Mouse (Mus musculus) layer of hippocampus, adult 2 months (tissue): ENCODE measurements around the gene Irx6. TPM values are rescaled to one million over a fixed set of nuclear protein-coding genes. Genes with fewer than 3 reads are reported as not detected.
A peak's percentile ranks its signal among the peaks of the same experiment; 100 is the strongest.

ENCODE experiments used
- DNase-seq, 2 experiments: peaks; one replicate each; pipeline ENCODE4 v3.0.0; 2022; ENCODE audit warnings: low spot score in 2 of 2
- H3K27ac ChIP-seq: fragments of 200-600 bp; 2 replicates; pipeline ENCODE4 v1.8.1; 2022
- H3K4me3 ChIP-seq: fragments of 200-600 bp; 2 replicates; pipeline ENCODE4 v1.8.1; 2022; ENCODE audit warnings: mild to moderate bottlenecking
- CTCF ChIP-seq: fragments of 200-600 bp; conservative IDR thresholded peaks from 2 replicates; pipeline ENCODE4 v1.8.1; 2022; ENCODE audit warnings: antibody characterized with exemption, mild to moderate bottlenecking, moderate library complexity
- long read RNA-seq, 2 experiments: library from polyadenylated mRNA; stranded (forward); transcript quantifications; one replicate each; pipeline ENCODE4 v2.0.0; 2021; ENCODE audit warnings: borderline mapping rate in 2 of 2
- total RNA-seq, 2 experiments: library from RNA; stranded (reverse); gene quantifications; 2 replicates each; pipeline ENCODE4 v1.2.3; 2021

Irx6 gene
- total RNA-seq = under 1 TPM; 0.10 to 0.38 TPM
- long read RNA-seq, experiment 1, partial matches to known transcripts = 0 of 1 reads
- long read RNA-seq, experiment 1, other reads (novel, unspliced or antisense) = 0 of 1 reads
- long read RNA-seq, experiment 2 = 0 reads

- DNase-seq = no peak
- Histone ChIP-seq H3K27ac (no peak within 1 kb of the TSS), H3K4me3 (peak within 1 kb of the TSS; percentile 30; the same call in 1 of the 2 replicates)
- no peak for TF ChIP-seq CTCF
Measured at GRCm38 (mm10) chr8:92674244-92675128, at the start of gene Irx6. Gene Irx6 (plus strand): TSS chr8:92674288.

DNA sequence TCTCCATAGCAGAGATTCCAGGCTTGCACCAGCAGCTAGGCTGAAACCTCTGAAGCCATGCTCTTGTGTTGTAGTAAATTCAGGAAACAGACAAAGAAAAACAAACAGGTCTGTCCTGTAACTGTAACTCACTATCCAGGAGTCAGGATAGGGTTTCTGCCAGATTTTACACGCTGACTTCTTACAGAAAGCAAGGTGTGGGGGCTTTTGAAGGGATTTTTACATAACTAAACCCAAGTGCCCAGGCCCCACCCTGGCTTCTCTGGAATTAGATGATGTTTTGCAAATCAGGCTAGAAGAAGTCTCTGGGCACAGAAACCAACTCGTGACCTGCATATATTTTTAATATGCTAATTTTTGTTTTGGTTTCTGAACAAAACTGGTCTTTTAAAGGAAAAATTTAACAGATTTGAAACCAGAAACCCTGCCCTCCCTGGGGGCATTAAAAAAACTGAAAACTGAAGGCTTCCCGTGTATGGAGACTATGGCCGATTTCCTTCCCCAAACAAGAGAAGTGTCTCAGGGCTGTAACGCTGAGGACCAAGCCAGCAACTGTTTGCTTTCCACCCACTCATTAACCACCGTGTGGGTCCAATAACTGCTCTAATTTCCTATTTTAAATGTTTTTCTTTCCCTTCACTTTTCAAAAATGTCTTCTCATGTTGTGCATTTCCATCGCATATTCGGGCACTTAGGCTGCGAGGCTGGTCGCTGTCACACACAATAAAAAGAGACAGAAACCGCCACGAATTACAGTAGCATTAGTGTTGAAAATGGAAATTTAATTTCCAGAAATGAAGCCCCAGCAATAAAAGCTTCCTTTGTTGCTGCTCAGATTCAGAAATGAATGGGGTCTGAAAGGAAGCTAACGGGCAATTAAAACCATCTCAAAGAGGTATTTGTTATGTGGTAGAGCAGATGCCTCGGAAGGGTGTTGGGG is 45.1 kb upstream of the Irx6 start:
- DNase-seq = peak in 1 of 2 experiments; percentile 1
- Histone ChIP-seq H3K27ac (no peak overlapping the region), H3K4me3 (no peak overlapping the region)
- no peak for TF ChIP-seq CTCF

DNA sequence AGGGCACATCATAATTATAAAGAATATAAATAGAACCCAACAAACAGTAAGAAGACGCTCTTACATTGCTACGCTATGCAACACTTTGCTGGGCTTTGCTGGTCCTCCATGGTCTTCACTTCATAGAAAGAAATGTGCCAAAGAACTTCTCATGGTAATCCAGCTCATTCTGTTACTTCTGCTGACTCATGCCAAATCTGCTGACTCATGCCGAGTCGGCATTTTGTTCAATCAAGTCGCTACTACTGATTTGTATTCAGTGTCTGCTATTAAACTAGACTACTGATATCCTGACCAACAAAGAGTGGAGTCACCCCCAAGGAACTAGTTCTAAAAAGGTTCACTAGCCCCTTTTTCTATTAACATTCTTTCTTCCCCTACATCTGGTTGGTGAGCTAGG is 40.9 kb upstream of the Irx6 start:
- Histone ChIP-seq H3K27ac (no peak overlapping the region), H3K4me3 (no peak overlapping the region)
- TF ChIP-seq CTCF = no peak
- DNase-seq = no peak

- Histone ChIP-seq H3K27ac (no peak overlapping the region), H3K4me3 (no peak overlapping the region)
- no peak for DNase-seq
- no peak for TF ChIP-seq CTCF
Measured at GRCm38 (mm10) chr8:92640820-92641219, 33.3 kb upstream of the Irx6 start.

- TF ChIP-seq CTCF = peak; percentile 83
- Histone ChIP-seq H3K27ac (no peak overlapping the region), H3K4me3 (no peak overlapping the region)
- DNase-seq = peak in 1 of 2 experiments; percentile 45
Measured at GRCm38 (mm10) chr8:92646637-92647036, 27.5 kb upstream of the Irx6 start.

DNA sequence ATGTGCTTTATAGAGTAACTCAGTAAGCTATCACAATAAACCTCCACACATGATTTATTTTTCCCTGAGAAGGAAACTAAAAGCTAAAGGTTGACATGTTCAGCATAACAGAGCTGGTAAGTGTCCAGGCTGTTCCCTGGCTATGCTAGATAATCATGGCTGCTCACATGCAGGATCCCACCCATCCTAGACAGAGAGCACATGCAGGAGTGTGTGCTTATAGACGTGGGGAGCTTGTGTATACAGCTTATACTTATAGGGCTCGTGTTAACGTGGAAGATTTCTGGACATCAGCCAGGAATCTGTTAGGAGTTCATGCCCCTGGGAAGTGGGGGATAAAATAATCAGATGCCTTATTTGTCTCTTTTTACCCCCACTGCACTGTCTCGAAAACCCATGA is 9.9 kb upstream of the Irx6 start:
- TF ChIP-seq CTCF = no peak
- no peak for DNase-seq
- Histone ChIP-seq H3K27ac (no peak overlapping the region), H3K4me3 (no peak overlapping the region)

GRCm38 (mm10) chr8:92670236-92670635 is 3.9 kb upstream of the Irx6 start:
- DNase-seq = no peak
- TF ChIP-seq CTCF = no peak
- H3K27ac ChIP-seq = no peak overlapping the region
- H3K4me3 ChIP-seq = no peak overlapping the region

- H3K27ac ChIP-seq = no peak overlapping the region
- no peak overlapping the region for H3K4me3 ChIP-seq
- no peak for TF ChIP-seq CTCF
Measured at GRCm38 (mm10) chr8:92670656-92671195, 3.4 kb upstream of the Irx6 start.

DNA sequence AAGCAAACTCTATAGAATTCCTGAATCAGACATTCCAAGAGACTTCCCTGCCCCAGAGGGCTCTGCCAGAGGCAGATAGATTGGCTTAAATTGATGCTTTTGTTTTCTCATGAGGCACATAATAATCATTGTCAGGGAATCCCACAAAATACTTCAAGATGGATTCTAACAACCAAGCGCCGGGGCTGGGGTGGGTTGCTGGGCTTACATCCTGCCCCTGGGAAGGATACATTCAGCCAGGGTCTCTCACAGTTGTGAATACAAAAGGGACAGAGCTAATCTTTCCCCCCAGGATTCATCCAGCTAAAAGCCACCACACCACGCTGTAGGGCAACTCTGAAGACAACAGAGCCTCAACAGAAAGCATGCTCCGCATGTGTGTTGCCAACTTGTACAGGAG is 2.2 kb upstream of the Irx6 start:
- no peak for DNase-seq
- Histone ChIP-seq H3K4me3 (no peak overlapping the region), H3K27ac (no peak overlapping the region)
- no peak for TF ChIP-seq CTCF

More at GRCm38 (mm10) chr8:92670656-92671195, 3.4 kb upstream of the Irx6 start:
- DNase-seq = no peak

DNA sequence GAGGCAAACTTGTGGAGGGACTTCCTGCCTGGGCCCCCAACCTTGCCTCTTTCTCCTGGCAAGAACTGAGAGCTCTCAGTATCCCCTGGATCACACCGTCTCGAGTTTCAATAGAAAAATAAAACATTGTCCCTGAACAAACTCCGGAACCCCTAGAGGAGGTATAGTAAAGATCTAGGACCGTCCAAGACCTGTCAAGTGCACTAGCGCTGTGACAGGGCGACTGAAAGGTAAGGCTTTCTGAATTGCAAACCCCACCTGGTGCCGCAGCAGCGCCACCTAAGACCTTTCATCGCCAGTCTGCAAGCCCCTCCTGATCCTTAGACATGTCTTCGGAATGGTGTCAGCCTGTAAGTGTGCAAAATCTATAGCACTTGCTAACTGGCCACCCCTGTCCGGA is 987 bp upstream of the Irx6 start:
- Histone ChIP-seq H3K27ac (no peak overlapping the region), H3K4me3 (no peak overlapping the region)
- DNase-seq = no peak
- no peak for TF ChIP-seq CTCF

GRCm38 (mm10) chr8:92673555-92674243 is 389 bp upstream of the Irx6 start:
- peak; percentile 64 for TF ChIP-seq CTCF
- DNase-seq = peak; percentile 2 to 10
- Histone ChIP-seq H3K27ac (no peak overlapping the region), H3K4me3 (no peak overlapping the region; the same call in 1 of the 2 replicates)

- no peak for TF ChIP-seq CTCF
- DNase-seq = no peak
- Histone ChIP-seq H3K4me3 (no peak overlapping the region), H3K27ac (no peak overlapping the region)
Measured at GRCm38 (mm10) chr8:92678407-92678806, 4.3 kb downstream of the Irx6 start.
